Mouse (Mus musculus) inflammation-experienced regulatory T-cells, adult 6 months (primary cell): ENCODE measurements around the gene Fev. TPM values are rescaled to one million over a fixed set of nuclear protein-coding genes. Genes with fewer than 3 reads are reported as not detected.

Source experiments
- polyA plus RNA-seq, 3 experiments: library from polyadenylated mRNA; unstranded; fragments of 100-300 nt; shearing (Covaris generic); gene quantifications; one replicate each; pipeline ENCODE4 v1.2.1; 2017

Fev gene
- polyA plus RNA-seq, 3 experiments from 2014 or later = not detected

Other genes starting within 250 kb of the Fev start
- gene Ttll4, start 223.7 kb downstream of the Fev start, polyA plus RNA-seq = 10 to 100 TPM in 2 of 3 experiments, 1 to 10 TPM in 1; 8.1 to 15.9 (median 14.8) TPM
- gene Cyp27a1, start 171.8 kb downstream of the Fev start, polyA plus RNA-seq = 1 to 10 TPM in 1 of 3 experiments, not detected in 2; 1.4 TPM
- gene Prkag3, start 136.2 kb downstream of the Fev start, polyA plus RNA-seq = not detected
- not detected for gene Wnt6, start 113.5 kb downstream of the Fev start, polyA plus RNA-seq
- gene Wnt10a, start 93.9 kb downstream of the Fev start, polyA plus RNA-seq = under 1 TPM in 1 of 3 experiments, not detected in 2; 0.19 TPM
- gene Cdk5r2, start 30.5 kb downstream of the Fev start, polyA plus RNA-seq = not detected
- gene Cryba2, start 7.7 kb upstream of the Fev start, polyA plus RNA-seq = not detected
- gene Cfap65, start 50.2 kb upstream of the Fev start, polyA plus RNA-seq = not detected
- gene Ihh, start 66.3 kb upstream of the Fev start, polyA plus RNA-seq = not detected
- gene Nhej1, start 239.8 kb upstream of the Fev start, polyA plus RNA-seq = 1 to 10 TPM; 6.1 to 8.8 (median 7.6) TPM
- gene Slc23a3, start 248.5 kb upstream of the Fev start, polyA plus RNA-seq = under 1 TPM in 1 of 3 experiments, not detected in 2; 0.47 TPM